Mouse (Mus musculus) lung, postnatal 0 days (tissue): ENCODE data around the gene Neu3. TPM values are rescaled to one million over a fixed set of nuclear protein-coding genes. Genes with fewer than 3 reads are reported as not detected.

Experiments
- ATAC-seq: fragments of 200-750 bp; cut with Nextera tagmentation; 2 replicates; pipeline ENCODE4 v1.8.0; 2017; ENCODE audit warnings: moderate library complexity
- DNase-seq: peaks from one replicate; pipeline ENCODE4 v3.0.0-alpha.2; 2016; ENCODE audit warnings: low spot score
- H3K27ac ChIP-seq: fragments of 300-500 bp; sonication (generic); 2 replicates; pipeline ENCODE4 v1.5.1; 2014; ENCODE audit warnings: antibody characterized with exemption, mild to moderate bottlenecking, low read length, mixed read lengths
- H3K27me3 ChIP-seq: fragments of 300-500 bp; sonication (generic); replicated peaks from 2 replicates; pipeline ENCODE4 v1.6.1; 2014; ENCODE audit warnings: low read length, mixed read lengths; ENCODE audit not compliant: insufficient read depth
- H3K36me3 ChIP-seq: fragments of 300-500 bp; sonication (generic); 2 replicates; pipeline ENCODE4 v1.6.1; 2014; ENCODE audit warnings: low read length, mixed read lengths; ENCODE audit not compliant: insufficient read depth
- H3K4me1 ChIP-seq: fragments of 300-500 bp; sonication (generic); 2 replicates; pipeline ENCODE4 v1.6.1; 2014; ENCODE audit warnings: antibody characterized with exemption, low read depth, low read length, mixed read lengths; ENCODE audit not compliant: insufficient read depth
- H3K4me2 ChIP-seq: fragments of 300-500 bp; sonication (generic); replicated peaks from 2 replicates; pipeline ENCODE4 v1.6.1; 2014; ENCODE audit warnings: low read depth, mild to moderate bottlenecking, low read length, moderate library complexity, mixed read lengths
- H3K4me3 ChIP-seq: fragments of 300-500 bp; sonication (generic); 2 replicates; pipeline ENCODE4 v1.5.1; 2014; ENCODE audit warnings: low read depth, low read length
- H3K9ac ChIP-seq: fragments of 300-500 bp; sonication (generic); replicated peaks from 2 replicates; pipeline ENCODE4 v1.6.1; 2014; ENCODE audit warnings: low read depth, mild to moderate bottlenecking
- H3K9me3 ChIP-seq: fragments of 300-500 bp; sonication (generic); 2 replicates; pipeline ENCODE4 v1.6.1; 2016; ENCODE audit warnings: low read length, mixed read lengths
- CTCF ChIP-seq: IDR thresholded peaks from 2 replicates; pipeline ENCODE4 v1.5.1; 2016; ENCODE audit warnings: antibody characterized with exemption, mild to moderate bottlenecking
- EP300 ChIP-seq: IDR thresholded peaks from 2 replicates; pipeline ENCODE4 v1.6.1; 2016; ENCODE audit warnings: antibody characterized with exemption, mild to moderate bottlenecking, control low read depth
- WGBS: fragments of 180-500 bp; shearing (Covaris S2); extraction: QIAGEN DNeasy Blood & Tissue Kit; methylation state at CpG from one replicate; pipeline ENCODE4 v1.1.7; 2014; 5-methylcytosine and 5-hydroxymethylcytosine counted together
- polyA plus RNA-seq: library from polyadenylated mRNA; unstranded; fragments of >200 nt; fragmentation: Nextera tagmentation; extraction: Ambion mirVana; gene quantifications from 2 replicates; pipeline ENCODE4 v1.2.1, GENCODE M21; 2015

Neu3 gene
- polyA plus RNA-seq, 1 experiment from 2014 or later = 7.6 TPM

DNA sequence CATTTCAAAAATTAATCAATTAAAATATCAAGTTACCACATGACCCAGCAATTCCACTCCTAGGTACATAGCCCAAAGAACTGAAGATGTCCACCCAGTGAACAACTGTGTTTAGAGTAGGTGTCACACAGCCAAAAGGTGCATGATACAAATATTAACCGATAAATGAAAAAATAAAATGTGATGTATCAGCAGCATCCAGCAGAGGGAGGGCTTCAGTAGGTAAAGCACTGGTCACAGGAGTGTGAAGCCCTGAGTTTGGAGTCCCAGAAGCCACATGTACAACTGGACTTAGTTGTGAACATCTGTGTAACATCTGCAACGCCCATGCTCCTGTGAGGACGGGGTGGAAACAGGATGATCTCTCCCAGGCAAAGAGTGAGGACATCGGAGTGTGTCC, 26.1 kb upstream of the Neu3 start:
- TF ChIP-seq CTCF (peak; percentile 40), EP300 (no peak)
- H3K9me3 ChIP-seq = no peaks in the 10 kb centered on the region
- H3K27me3 ChIP-seq = no peaks in the 10 kb centered on the region
- DNase-seq (no peak), ATAC-seq (no peak)
- 70% methylated on average over 4 of the region's 4 CpGs for WGBS
- H3K4me1 ChIP-seq = peaks cover 8% of the 10 kb centered on the region; the same call in 1 of the 2 replicates
- no peak overlapping the region for H3K4me2 ChIP-seq
- no peaks in the 10 kb centered on the region for H3K36me3 ChIP-seq
- no peak overlapping the region for H3K9ac ChIP-seq
- H3K27ac ChIP-seq = no peak overlapping the region
- no peak overlapping the region for H3K4me3 ChIP-seq

DNA sequence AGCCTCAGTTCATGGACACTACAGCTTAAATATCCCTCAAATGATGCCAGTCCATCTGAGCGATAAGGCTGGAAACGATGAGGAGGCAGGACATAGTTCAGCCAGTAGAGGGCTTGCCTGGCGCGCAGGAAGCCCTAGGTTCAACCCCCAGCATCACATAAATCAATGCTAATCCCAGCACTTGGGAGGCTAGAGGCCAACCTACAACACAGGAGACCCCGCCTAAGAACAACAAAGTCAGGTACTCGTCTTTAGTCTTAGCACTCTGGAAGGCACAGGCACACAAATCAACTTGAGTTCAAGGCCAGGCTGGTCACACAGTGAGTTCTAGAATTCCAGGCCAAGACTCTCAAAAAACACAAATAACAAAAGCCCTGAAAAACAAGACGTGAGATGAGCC, 25.1 kb upstream of the Neu3 start:
- TF ChIP-seq CTCF = peak; percentile 40
- TF ChIP-seq EP300 = no peak
- DNase-seq (no peak), ATAC-seq (no peak)
- 82% methylated on average over 7 of the region's 7 CpGs for WGBS
- Histone ChIP-seq H3K9me3 (no peaks in the 10 kb centered on the region), H3K27me3 (no peaks in the 10 kb centered on the region), H3K4me2 (no peak overlapping the region), H3K27ac (no peak overlapping the region), H3K4me3 (no peak overlapping the region), H3K36me3 (no peaks in the 10 kb centered on the region), H3K9ac (no peak overlapping the region), H3K4me1 (peaks cover 8% of the 10 kb centered on the region; the same call in 1 of the 2 replicates)

DNA sequence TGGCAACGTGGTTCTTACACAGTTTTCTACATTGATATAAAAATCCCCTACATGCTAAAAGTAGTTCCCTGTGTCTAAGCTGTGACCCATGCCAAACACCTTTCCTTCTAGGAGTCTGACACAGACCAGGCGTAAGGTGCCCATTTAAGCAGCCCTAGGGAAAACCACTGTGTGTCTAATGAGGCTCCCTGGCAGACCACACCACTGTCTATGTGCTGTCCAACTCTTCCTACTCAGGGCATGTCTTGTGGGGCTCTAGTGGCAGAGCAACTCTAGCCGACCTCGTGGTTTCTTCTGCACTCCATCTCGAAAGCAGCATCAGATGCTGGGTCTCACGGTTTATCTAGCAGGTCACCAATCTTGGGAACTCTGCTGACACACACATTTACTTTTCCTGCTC, 23.4 kb upstream of the Neu3 start:
- TF ChIP-seq EP300 = no peak
- TF ChIP-seq CTCF = no peak
- Histone ChIP-seq H3K27me3 (no peaks in the 10 kb centered on the region), H3K9me3 (no peaks in the 10 kb centered on the region), H3K4me3 (no peak overlapping the region), H3K36me3 (no peaks in the 10 kb centered on the region; the same call in 1 of the 2 replicates), H3K9ac (no peak overlapping the region), H3K4me1 (no peaks in the 10 kb centered on the region), H3K4me2 (no peak overlapping the region), H3K27ac (no peak overlapping the region)
- DNase-seq (no peak), ATAC-seq (no peak)
- 77% methylated on average over 6 of the region's 6 CpGs for WGBS

DNA sequence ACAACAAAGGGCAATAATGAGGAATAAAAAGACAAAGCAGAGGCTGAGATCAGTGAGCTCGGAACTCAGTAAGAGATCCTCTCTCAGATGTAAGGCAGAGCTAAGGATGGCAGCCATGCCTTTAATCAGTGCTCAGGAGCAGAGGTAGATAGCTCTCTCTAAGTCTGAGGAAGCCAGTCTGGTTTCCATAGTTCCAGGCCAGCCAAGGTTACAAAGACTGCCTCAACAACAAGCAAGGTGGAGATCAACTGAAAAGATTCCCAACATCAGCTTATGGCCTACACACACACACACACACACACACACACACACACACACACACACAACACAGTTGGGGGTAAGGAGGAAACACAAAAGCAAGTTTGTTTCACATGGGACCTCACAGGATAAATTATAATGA, 22.9 kb upstream of the Neu3 start:
- ATAC-seq (no peak), DNase-seq (no peak)
- H3K4me3 ChIP-seq = no peak overlapping the region
- no peak overlapping the region for H3K27ac ChIP-seq
- WGBS = 84% methylated on average over 1 of the region's 1 CpGs
- H3K9ac ChIP-seq = no peak overlapping the region
- no peak overlapping the region for H3K4me2 ChIP-seq
- no peaks in the 10 kb centered on the region for H3K4me1 ChIP-seq
- H3K27me3 ChIP-seq = no peaks in the 10 kb centered on the region
- TF ChIP-seq EP300 (no peak), CTCF (no peak)
- no peaks in the 10 kb centered on the region for H3K9me3 ChIP-seq
- H3K36me3 ChIP-seq = peaks cover 5% of the 10 kb centered on the region

DNA sequence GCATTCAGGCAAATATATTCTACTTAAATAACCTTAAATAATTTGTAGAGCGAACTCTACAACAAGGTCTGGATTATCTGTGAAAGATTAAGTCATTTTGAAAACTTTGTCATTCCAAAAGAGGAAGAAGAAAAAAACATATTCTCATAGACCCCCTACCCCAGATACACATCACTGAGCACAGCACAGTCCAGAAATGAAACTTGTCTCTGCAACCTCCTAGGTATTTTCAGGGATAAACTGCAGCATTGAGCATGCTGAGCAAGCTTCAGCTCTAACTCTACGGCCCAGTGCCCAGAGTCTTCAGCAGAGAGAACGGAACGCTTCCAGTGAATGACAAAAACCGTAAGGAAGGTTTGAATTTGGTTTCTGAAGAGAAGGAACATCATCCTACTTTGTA, 22.3 kb upstream of the Neu3 start:
- no peak for TF ChIP-seq EP300
- no peak for TF ChIP-seq CTCF
- Histone ChIP-seq H3K9me3 (no peaks in the 10 kb centered on the region), H3K27me3 (no peaks in the 10 kb centered on the region), H3K4me1 (no peaks in the 10 kb centered on the region), H3K9ac (no peak overlapping the region), H3K4me2 (no peak overlapping the region), H3K4me3 (no peak overlapping the region), H3K27ac (no peak overlapping the region), H3K36me3 (peaks cover 6% of the 10 kb centered on the region)
- WGBS = 91% methylated on average over 5 of the region's 5 CpGs
- no peak for ATAC-seq
- DNase-seq = no peak

DNA sequence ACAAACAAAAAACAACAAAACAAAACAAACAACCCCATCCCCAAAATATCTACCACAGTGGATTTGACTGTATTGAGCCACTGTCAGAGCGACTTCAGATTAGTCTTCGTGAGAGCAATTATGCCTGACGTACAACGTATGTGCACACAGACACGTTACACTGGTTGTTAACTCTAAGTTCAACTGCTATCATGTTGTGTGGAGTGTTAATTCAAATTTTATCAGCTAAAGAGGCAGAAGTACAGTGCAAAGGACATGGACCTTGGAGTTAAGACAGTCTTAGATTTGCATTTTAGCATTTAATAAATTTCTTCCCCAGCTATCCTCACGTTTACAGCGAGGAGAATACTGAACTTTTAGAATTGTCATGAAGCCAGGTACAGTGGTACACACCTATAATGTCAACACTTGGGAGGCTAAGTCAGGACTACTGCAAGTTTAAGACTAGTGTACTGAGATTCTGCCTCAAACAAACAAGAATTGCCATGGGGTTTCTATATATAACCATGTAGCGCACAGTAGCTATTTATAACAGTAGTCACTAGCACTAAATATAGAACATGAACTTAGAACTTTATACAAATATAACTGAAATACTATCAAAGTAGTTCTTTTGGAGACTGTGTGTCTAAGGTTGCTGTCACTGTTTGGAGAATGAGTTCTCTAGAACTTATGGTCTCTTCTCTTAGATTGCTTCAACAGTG, 17.5 kb upstream of the Neu3 start:
- TF ChIP-seq EP300 (no peak), CTCF (no peak)
- 82% methylated on average over 8 of the region's 8 CpGs for WGBS
- Histone ChIP-seq H3K4me3 (no peak overlapping the region), H3K4me1 (peaks cover 4% of the 10 kb centered on the region; the same call in 1 of the 2 replicates), H3K27me3 (no peaks in the 10 kb centered on the region), H3K9ac (no peak overlapping the region), H3K36me3 (peaks cover 11% of the 10 kb centered on the region), H3K27ac (no peak overlapping the region), H3K4me2 (no peak overlapping the region), H3K9me3 (no peaks in the 10 kb centered on the region)
- peak; percentile 14; the same call in 1 of the 2 replicates for ATAC-seq
- DNase-seq = no peak
